Mouse (Mus musculus) heart, postnatal 0 days (tissue): ENCODE measurements around the gene Gm10563.

Source experiments
- CTCF ChIP-seq: IDR thresholded peaks from 2 replicates; pipeline ENCODE4 v1.5.1; 2016; ENCODE audit warnings: antibody characterized with exemption, control low read depth, low read depth
- EP300 ChIP-seq: IDR thresholded peaks from 2 replicates; pipeline ENCODE4 v1.6.1; 2016; ENCODE audit warnings: antibody characterized with exemption, low read depth

DNA sequence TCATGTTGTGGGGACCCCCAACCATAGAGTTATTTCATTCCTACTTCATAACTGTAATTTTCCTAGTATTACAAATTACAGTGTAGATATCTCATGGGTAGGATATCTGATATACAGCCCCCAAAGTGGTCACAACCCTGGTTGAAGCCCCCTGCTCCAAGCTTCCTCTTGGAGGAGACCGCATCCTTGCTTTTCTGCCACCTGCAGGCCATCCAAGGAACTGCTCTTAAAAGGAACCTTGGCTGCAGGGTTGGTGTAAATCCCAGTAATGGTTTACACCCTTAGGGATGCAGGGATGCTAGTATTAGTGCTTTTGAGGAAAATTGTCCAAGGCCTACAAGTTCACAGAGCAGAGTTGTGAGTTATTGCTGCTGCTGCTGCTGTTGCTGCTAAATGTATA lies 64.8 kb downstream of the Gm10563 start:
- TF ChIP-seq CTCF: peak; percentile 82
- TF ChIP-seq EP300: no peak
